Mouse (Mus musculus) midbrain, embryonic 11.5 days (tissue): ENCODE measurements around the gene Syne3. TPM values are rescaled to one million over a fixed set of nuclear protein-coding genes. Genes with fewer than 3 reads are reported as not detected.

ENCODE experiments used
- ATAC-seq: fragments of 200-750 bp; cut with Nextera tagmentation; 2 replicates; pipeline ENCODE4 v1.8.0; 2017; ENCODE audit warnings: moderate TSS enrichment, moderate library complexity; ENCODE audit not compliant: low FRiP score
- DNase-seq: peaks from one replicate; pipeline ENCODE4 v3.0.0; 2015; ENCODE audit warnings: low spot score; ENCODE audit errors: missing footprints
- H3K27ac ChIP-seq: fragments of 300-500 bp; sonication (generic); 2 replicates; pipeline ENCODE4 v1.5.1; 2014; ENCODE audit warnings: low read depth, low read length
- H3K27me3 ChIP-seq: fragments of 300-500 bp; sonication (generic); 2 replicates; pipeline ENCODE4 v1.6.1; 2014; ENCODE audit warnings: mild to moderate bottlenecking, low read length, moderate library complexity, mixed read lengths; ENCODE audit not compliant: control insufficient read depth, insufficient read depth
- H3K36me3 ChIP-seq: fragments of 300-500 bp; sonication (generic); 2 replicates; pipeline ENCODE4 v1.6.1; 2014; ENCODE audit warnings: mild to moderate bottlenecking, low read length, moderate library complexity, mixed read lengths; ENCODE audit not compliant: control insufficient read depth, insufficient read depth
- H3K4me1 ChIP-seq: fragments of 300-500 bp; sonication (generic); 2 replicates; pipeline ENCODE4 v1.6.1; 2014; ENCODE audit warnings: low read length; ENCODE audit not compliant: control insufficient read depth, insufficient read depth
- H3K4me2 ChIP-seq: fragments of 300-500 bp; sonication (generic); 2 replicates; pipeline ENCODE4 v1.6.1; 2014; ENCODE audit warnings: mild to moderate bottlenecking, moderate library complexity
- H3K4me3 ChIP-seq: fragments of 300-500 bp; sonication (generic); 2 replicates; pipeline ENCODE4 v1.5.1; 2014; ENCODE audit warnings: low read depth, low read length
- H3K9ac ChIP-seq: fragments of 300-500 bp; sonication (generic); 2 replicates; pipeline ENCODE4 v1.6.1; 2014; ENCODE audit warnings: low read length
- H3K9me3 ChIP-seq: fragments of 300-500 bp; sonication (generic); 2 replicates; pipeline ENCODE4 v1.6.1; 2016; ENCODE audit warnings: low read length; ENCODE audit not compliant: control insufficient read depth
- WGBS: fragments of 180-500 bp; shearing (Covaris S2); extraction: QIAGEN DNeasy Blood & Tissue Kit; methylation state at CpG from one replicate; pipeline ENCODE4 v1.1.7; 2014; 5-methylcytosine and 5-hydroxymethylcytosine counted together
- polyA plus RNA-seq: library from polyadenylated mRNA; unstranded; fragments of >200 nt; fragmentation: Nextera tagmentation; extraction: Ambion mirVana; gene quantifications from 2 replicates; pipeline ENCODE4 v1.2.1, GENCODE M21; 2014

Gene Syne3
- polyA plus RNA-seq, 1 experiment from 2014 or later = not detected

- Histone ChIP-seq H3K4me3 (no peak overlapping the region), H3K27ac (no peak overlapping the region), H3K36me3 (no peaks in the 10 kb centered on the region; the same call in 1 of the 2 replicates), H3K9me3 (no peaks in the 10 kb centered on the region), H3K4me2 (no peak overlapping the region), H3K9ac (no peak overlapping the region), H3K4me1 (peaks cover 5% of the 10 kb centered on the region; the same call in 1 of the 2 replicates), H3K27me3 (no peaks in the 10 kb centered on the region)
- ATAC-seq = no peak
- DNase-seq = no peak
- 94% methylated on average over 9 of the region's 9 CpGs for WGBS
Observed at GRCm38 (mm10) chr12:104986781-104987180, 22.8 kb downstream of the Syne3 start.

GRCm38 (mm10) chr12:104986001-104986400 is 23.6 kb downstream of the Syne3 start:
- no peak for ATAC-seq
- DNase-seq = no peak
- no peak overlapping the region for H3K27ac ChIP-seq
- no peaks in the 10 kb centered on the region; the same call in 1 of the 2 replicates for H3K36me3 ChIP-seq
- 89% methylated on average over 2 of the region's 2 CpGs for WGBS
- H3K4me2 ChIP-seq = no peak overlapping the region
- H3K27me3 ChIP-seq = no peaks in the 10 kb centered on the region
- H3K4me3 ChIP-seq = no peak overlapping the region
- H3K9ac ChIP-seq = no peak overlapping the region
- no peaks in the 10 kb centered on the region for H3K9me3 ChIP-seq
- peaks cover 5% of the 10 kb centered on the region; the same call in 1 of the 2 replicates for H3K4me1 ChIP-seq

- no peak for DNase-seq
- H3K4me2 ChIP-seq = no peak overlapping the region
- H3K4me1 ChIP-seq = peaks cover 5% of the 10 kb centered on the region; the same call in 1 of the 2 replicates
- H3K36me3 ChIP-seq = no peaks in the 10 kb centered on the region
- 82% methylated on average over 5 of the region's 5 CpGs for WGBS
- H3K4me3 ChIP-seq = no peak overlapping the region
- H3K27me3 ChIP-seq = no peaks in the 10 kb centered on the region
- H3K27ac ChIP-seq = no peak overlapping the region
- H3K9ac ChIP-seq = no peak overlapping the region
- no peaks in the 10 kb centered on the region for H3K9me3 ChIP-seq
- ATAC-seq = no peak
Observed at GRCm38 (mm10) chr12:104985088-104985487, 24.5 kb downstream of the Syne3 start.

- no peak overlapping the region for H3K9ac ChIP-seq
- no peak overlapping the region for H3K27ac ChIP-seq
- 52% methylated on average over 7 of the region's 7 CpGs for WGBS
- no peaks in the 10 kb centered on the region for H3K27me3 ChIP-seq
- DNase-seq (peak; percentile 85), ATAC-seq (0 out of 2 replicates have a peak, but pooled peaks have one; percentile 49)
- H3K4me3 ChIP-seq = no peak overlapping the region
- H3K4me2 ChIP-seq = no peak overlapping the region
- no peaks in the 10 kb centered on the region for H3K9me3 ChIP-seq
- no peaks in the 10 kb centered on the region for H3K36me3 ChIP-seq
- peaks cover 7% of the 10 kb centered on the region; the same call in 1 of the 2 replicates for H3K4me1 ChIP-seq
Observed at GRCm38 (mm10) chr12:104983476-104983875, 26.1 kb downstream of the Syne3 start.

GRCm38 (mm10) chr12:104978943-104979723 is 30.5 kb downstream of the Syne3 start:
- 0 out of 2 replicates have a peak, but pooled peaks have one; percentile 25 for ATAC-seq
- Histone ChIP-seq H3K4me1 (peaks cover 14% of the 10 kb centered on the region; the same call in 1 of the 2 replicates), H3K9me3 (no peaks in the 10 kb centered on the region), H3K4me3 (no peak overlapping the region), H3K36me3 (no peaks in the 10 kb centered on the region), H3K9ac (no peak overlapping the region), H3K27ac (no peak overlapping the region; the same call in 1 of the 2 replicates), H3K4me2 (peak overlapping the region; percentile 19; the same call in 1 of the 2 replicates), H3K27me3 (no peaks in the 10 kb centered on the region)
- WGBS = 65% methylated on average over 22 of the region's 22 CpGs
- peak; percentile 82 for DNase-seq

GRCm38 (mm10) chr12:104978420-104978819 is 31.2 kb downstream of the Syne3 start:
- no peak overlapping the region for H3K9ac ChIP-seq
- H3K4me2 ChIP-seq = peak overlapping the region; percentile 19; the same call in 1 of the 2 replicates
- no peak overlapping the region for H3K4me3 ChIP-seq
- DNase-seq = peak; percentile 92
- no peaks in the 10 kb centered on the region for H3K27me3 ChIP-seq
- WGBS = 4% methylated on average over 9 of the region's 9 CpGs
- H3K27ac ChIP-seq = no peak overlapping the region; the same call in none of the 2 replicates
- no peaks in the 10 kb centered on the region for H3K36me3 ChIP-seq
- H3K9me3 ChIP-seq = no peaks in the 10 kb centered on the region
- peaks cover 11% of the 10 kb centered on the region; the same call in 1 of the 2 replicates for H3K4me1 ChIP-seq
- peak; percentile 85 for ATAC-seq

GRCm38 (mm10) chr12:104976903-104977302 is 32.7 kb downstream of the Syne3 start:
- no peaks in the 10 kb centered on the region for H3K9me3 ChIP-seq
- WGBS = 88% methylated on average over 7 of the region's 7 CpGs
- peaks cover 9% of the 10 kb centered on the region; the same call in 1 of the 2 replicates for H3K4me1 ChIP-seq
- ATAC-seq = no peak
- no peaks in the 10 kb centered on the region for H3K27me3 ChIP-seq
- DNase-seq = peak; percentile 80
- H3K4me2 ChIP-seq = no peak overlapping the region
- H3K9ac ChIP-seq = no peak overlapping the region
- no peak overlapping the region for H3K4me3 ChIP-seq
- no peaks in the 10 kb centered on the region for H3K36me3 ChIP-seq
- H3K27ac ChIP-seq = no peak overlapping the region

GRCm38 (mm10) chr12:104976331-104976817 is 33.2 kb downstream of the Syne3 start:
- DNase-seq = peak; percentile 81
- H3K27ac ChIP-seq = no peak overlapping the region
- peaks cover 9% of the 10 kb centered on the region; the same call in 1 of the 2 replicates for H3K4me1 ChIP-seq
- H3K4me3 ChIP-seq = no peak overlapping the region
- H3K27me3 ChIP-seq = no peaks in the 10 kb centered on the region
- H3K9me3 ChIP-seq = no peaks in the 10 kb centered on the region
- no peak for ATAC-seq
- 24% methylated on average over 8 of the region's 8 CpGs for WGBS
- no peak overlapping the region for H3K9ac ChIP-seq
- no peaks in the 10 kb centered on the region for H3K36me3 ChIP-seq
- no peak overlapping the region for H3K4me2 ChIP-seq

GRCm38 (mm10) chr12:104972860-104973259 is 36.7 kb downstream of the Syne3 start:
- DNase-seq (no peak), ATAC-seq (no peak)
- Histone ChIP-seq H3K27me3 (no peaks in the 10 kb centered on the region), H3K27ac (no peak overlapping the region), H3K9ac (no peak overlapping the region), H3K4me1 (peaks cover 5% of the 10 kb centered on the region; the same call in 1 of the 2 replicates), H3K4me3 (no peak overlapping the region), H3K4me2 (no peak overlapping the region), H3K9me3 (no peaks in the 10 kb centered on the region), H3K36me3 (no peaks in the 10 kb centered on the region)
- WGBS = 82% methylated on average over 6 of the region's 6 CpGs
